Mouse (Mus musculus): ENCODE data around the gene Cyp2c29.
"Not testable (repeated sequence)": the region's sequence is repeated elsewhere in the genome, so short reads cannot be mapped to it uniquely, and the experiment has no call there.

The Cyp2c29 gene

GRCm38 (mm10) chr19:39269105-39269504, at the start of gene Cyp2c29:
Gene Cyp2c29 (plus strand): TSS chr19:39269405.
- in situ Hi-C loops (cut with MboI; ENCODE audit: unreplicated experiment in 2 of 2) = not testable (repeated sequence)

DNA sequence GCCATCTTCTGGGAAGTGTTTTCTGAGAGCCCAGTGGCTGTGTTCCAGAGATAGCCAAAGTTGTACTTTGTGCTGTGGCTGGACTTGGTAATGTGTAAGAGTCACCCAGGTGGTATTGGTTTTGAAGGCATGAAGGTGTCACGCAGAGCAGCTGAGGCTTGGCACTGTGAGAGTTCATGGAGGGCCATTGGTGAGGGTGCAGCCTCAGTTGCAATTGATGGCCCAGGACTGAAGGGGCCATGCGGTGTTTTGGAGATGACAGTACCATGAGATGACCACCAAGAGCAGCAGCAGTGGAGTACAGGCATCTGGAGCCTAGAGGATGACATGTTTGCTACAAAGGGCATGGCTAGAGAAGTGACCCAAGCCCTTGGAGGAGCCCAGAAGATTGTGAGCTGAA, 2.2 kb upstream of the Cyp2c29 start:
- in situ Hi-C loops (cut with MboI; ENCODE audit: unreplicated experiment in 2 of 2) = not testable (repeated sequence)

- in situ Hi-C loops (cut with MboI; ENCODE audit: unreplicated experiment in 2 of 2) = no loop called here
These were observed 13.6 kb downstream of the Cyp2c29 start for GRCm38 (mm10) chr19:39282801-39283200.

- in situ Hi-C loops (cut with MboI; ENCODE audit: unreplicated experiment in 2 of 2) = no loop called here
These were observed 16.4 kb downstream of the Cyp2c29 start for GRCm38 (mm10) chr19:39285637-39286036.

DNA sequence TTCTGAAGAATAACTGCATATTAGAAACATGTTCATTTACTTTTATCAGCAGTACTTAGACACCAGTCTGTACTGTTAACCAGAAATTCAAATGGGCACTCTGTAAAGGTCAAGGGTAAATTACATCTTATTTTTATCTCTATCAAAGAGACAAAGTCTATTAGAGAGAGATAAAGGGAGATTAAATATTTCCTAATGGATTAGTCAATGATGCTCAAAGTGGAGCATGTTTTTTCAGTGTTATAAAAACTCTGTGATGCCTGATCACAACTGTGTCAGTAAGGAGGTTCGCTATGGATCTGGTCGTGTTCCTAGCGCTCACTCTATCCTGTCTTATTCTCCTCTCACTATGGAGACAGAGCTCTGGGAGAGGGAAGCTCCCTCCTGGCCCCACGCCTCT, 17.6 kb downstream of the Cyp2c29 start:
- in situ Hi-C loops (cut with MboI; ENCODE audit: unreplicated experiment in 2 of 2) = no loop called here

GRCm38 (mm10) chr19:39288978-39289377, 19.8 kb downstream of the Cyp2c29 start:
- in situ Hi-C loops (cut with MboI; ENCODE audit: unreplicated experiment in 2 of 2) = no loop called here

All from v-Abl transformed pro-B cells (cell line).